Mouse (Mus musculus) myocyte (in vitro differentiated cells): ENCODE measurements around the gene Kin. TPM values are rescaled to one million over a fixed set of nuclear protein-coding genes. Genes with fewer than 3 reads are reported as not detected.

ENCODE experiments used
- H3K27me3 ChIP-seq: one replicate; pipeline ENCODE4 v1.6.1; 2011; ENCODE audit not compliant: control insufficient read depth, insufficient read depth, insufficient read length
- H3K36me3 ChIP-seq: one replicate; pipeline ENCODE4 v1.6.1; 2011; ENCODE audit not compliant: control insufficient read depth, insufficient read depth
- H3K4me2 ChIP-seq: one replicate; pipeline ENCODE4 v1.6.1; 2011; ENCODE audit warnings: low read depth, control low read depth
- H3K4me3 ChIP-seq: one replicate; pipeline ENCODE4 v1.5.1; 2011; ENCODE audit warnings: mild to moderate bottlenecking, control low read depth, moderate library complexity
- H3K79me2 ChIP-seq: one replicate; pipeline ENCODE4 v1.6.1; 2011; ENCODE audit not compliant: control insufficient read depth, insufficient read depth
- H3ac ChIP-seq: one replicate; pipeline ENCODE4 v1.6.1; 2011; ENCODE audit not compliant: control insufficient read depth, insufficient read length
- CEBPB ChIP-seq: IDR thresholded peaks from 2 replicates; pipeline ENCODE4 v1.6.1; 2011; ENCODE audit warnings: mild to moderate bottlenecking, moderate library complexity; ENCODE audit not compliant: poor library complexity, insufficient read depth, severe bottlenecking
- E2F4 ChIP-seq: IDR thresholded peaks from one replicate; pipeline ENCODE4 v1.6.1; 2011; ENCODE audit warnings: mild to moderate bottlenecking, control low read depth, moderate library complexity; ENCODE audit not compliant: insufficient read depth
- MAX ChIP-seq: IDR thresholded peaks from one replicate; pipeline ENCODE4 v1.6.1; 2011; ENCODE audit warnings: low read depth, mild to moderate bottlenecking, control low read depth
- MYOD1 ChIP-seq, 3 experiments: IDR thresholded peaks; one replicate each; pipeline ENCODE4 v1.6.1; 2011; ENCODE audit warnings: control low read depth in 2 of 3, low read depth in 2 of 3, mild to moderate bottlenecking in 2 of 3, moderate library complexity in 1 of 3; ENCODE audit not compliant: insufficient read length in 2 of 3, control insufficient read depth in 1 of 3
- MYOG ChIP-seq, 3 experiments: IDR thresholded peaks; one replicate each; pipeline ENCODE4 v1.6.1; 2011; ENCODE audit warnings: control low read depth in 2 of 3, low read depth in 2 of 3, mild to moderate bottlenecking in 2 of 3; ENCODE audit not compliant: insufficient read length in 2 of 3, control insufficient read depth in 1 of 3, insufficient read depth in 1 of 3
- POLR2A ChIP-seq: IDR thresholded peaks from one replicate; pipeline ENCODE4 v1.6.1; 2011; ENCODE audit warnings: low read depth, mild to moderate bottlenecking, control low read depth, moderate library complexity; ENCODE audit not compliant: insufficient read length
- POLR2AphosphoS2 ChIP-seq: IDR thresholded peaks from one replicate; pipeline ENCODE4 v1.6.1; 2011; ENCODE audit warnings: low read depth, control low read depth; ENCODE audit not compliant: insufficient read length
- REST ChIP-seq: IDR thresholded peaks from one replicate; pipeline ENCODE4 v1.6.1; 2011; ENCODE audit warnings: mild to moderate bottlenecking, control low read depth, moderate library complexity; ENCODE audit not compliant: insufficient read depth, insufficient read length
- SRF ChIP-seq: IDR thresholded peaks from one replicate; pipeline ENCODE4 v1.6.1; 2011; ENCODE audit warnings: low read depth; ENCODE audit not compliant: control insufficient read depth, insufficient read length
- TCF12 ChIP-seq: IDR thresholded peaks from one replicate; pipeline ENCODE4 v1.6.1; 2011; ENCODE audit warnings: mild to moderate bottlenecking, control low read depth; ENCODE audit not compliant: poor library complexity, insufficient read depth, severe bottlenecking
- TCF3 ChIP-seq: IDR thresholded peaks from one replicate; pipeline ENCODE4 v1.6.1; 2011; ENCODE audit warnings: low read depth, control low read depth; ENCODE audit not compliant: insufficient read length
- USF1 ChIP-seq: IDR thresholded peaks from one replicate; pipeline ENCODE4 v1.6.1; 2011; ENCODE audit warnings: low read depth, mild to moderate bottlenecking, control low read depth, moderate library complexity
- polyA plus RNA-seq: library from polyadenylated mRNA; unstranded; fragments of >200 nt; fragmentation: generic; extraction: Trizol; gene quantifications from one replicate; pipeline ENCODE4 v1.2.1, GENCODE M21; 2012; ENCODE audit warnings: missing spikeins

Gene Kin
- polyA plus RNA-seq, 1 experiment = 7.2 TPM

GRCm38 (mm10) chr2:10132128-10132527, 51.7 kb downstream of the Kin start:
- Histone ChIP-seq H3K27me3 (no peaks in the 10 kb centered on the region), H3K4me3 (no peak overlapping the region), H3K36me3 (no peaks in the 10 kb centered on the region), H3ac (no peak overlapping the region), H3K4me2 (no peak overlapping the region), H3K79me2 (no peaks in the 10 kb centered on the region)
- no peak for TF ChIP-seq SRF
- no peak for TF ChIP-seq POLR2A
- TF ChIP-seq USF1 = no peak
- no peak for TF ChIP-seq TCF12
- no peak for TF ChIP-seq REST

GRCm38 (mm10) chr2:10133941-10134340, 53.5 kb downstream of the Kin start:
- Histone ChIP-seq H3K27me3 (no peaks in the 10 kb centered on the region), H3K36me3 (no peaks in the 10 kb centered on the region), H3K79me2 (no peaks in the 10 kb centered on the region), H3K4me2 (no peak overlapping the region), H3K4me3 (no peak overlapping the region), H3ac (no peak overlapping the region)
- no peak for TF ChIP-seq E2F4
- TF ChIP-seq USF1 = no peak
- no peak for TF ChIP-seq TCF3
- no peak for TF ChIP-seq POLR2AphosphoS2
- TF ChIP-seq TCF12 = no peak
- no peak for TF ChIP-seq REST
- TF ChIP-seq CEBPB = no peak
- TF ChIP-seq MYOG (IDR thresholded peaks at IDR 0.05; ENCODE audit: control insufficient read depth in 1 of 3, insufficient read depth in 1 of 3, insufficient read length in 2 of 3, low read depth in 2 of 3) = no peak
- no peak for TF ChIP-seq MYOD1 (IDR thresholded peaks at IDR 0.05; ENCODE audit: control insufficient read depth in 1 of 3, insufficient read length in 2 of 3, low read depth in 2 of 3)
- no peak for TF ChIP-seq SRF
- TF ChIP-seq MAX = no peak
- no peak for TF ChIP-seq POLR2A

- Histone ChIP-seq H3K4me2 (no peak overlapping the region), H3K36me3 (no peaks in the 10 kb centered on the region), H3K27me3 (peaks cover 3% of the 10 kb centered on the region), H3K79me2 (no peaks in the 10 kb centered on the region), H3ac (no peak overlapping the region), H3K4me3 (no peak overlapping the region)
- TF ChIP-seq MYOG (IDR thresholded peaks at IDR 0.05; ENCODE audit: control insufficient read depth in 1 of 3, insufficient read depth in 1 of 3, insufficient read length in 2 of 3, low read depth in 2 of 3) = no peak
- TF ChIP-seq USF1 = no peak
- TF ChIP-seq E2F4 = no peak
- TF ChIP-seq MYOD1 (IDR thresholded peaks at IDR 0.05; ENCODE audit: control insufficient read depth in 1 of 3, insufficient read length in 2 of 3, low read depth in 2 of 3) = no peak
- TF ChIP-seq REST = no peak
- TF ChIP-seq POLR2AphosphoS2 = no peak
- TF ChIP-seq TCF12 = no peak
- no peak for TF ChIP-seq CEBPB
- no peak for TF ChIP-seq TCF3
- no peak for TF ChIP-seq POLR2A
- TF ChIP-seq MAX = no peak
Measured at GRCm38 (mm10) chr2:10137320-10137719, 56.9 kb downstream of the Kin start.

GRCm38 (mm10) chr2:10140456-10140855, 60.1 kb downstream of the Kin start:
- H3ac ChIP-seq = no peak overlapping the region
- TF ChIP-seq POLR2AphosphoS2 (no peak), REST (no peak), POLR2A (no peak), TCF3 (no peak), SRF (no peak), MYOD1 (IDR thresholded peaks at IDR 0.05; ENCODE audit: control insufficient read depth in 1 of 3, insufficient read length in 2 of 3, low read depth in 2 of 3) (no peak), E2F4 (no peak), CEBPB (no peak), MYOG (IDR thresholded peaks at IDR 0.05; ENCODE audit: control insufficient read depth in 1 of 3, insufficient read depth in 1 of 3, insufficient read length in 2 of 3, low read depth in 2 of 3) (no peak), MAX (no peak), TCF12 (no peak), USF1 (no peak)
- no peaks in the 10 kb centered on the region for H3K79me2 ChIP-seq
- no peak overlapping the region for H3K4me2 ChIP-seq
- H3K36me3 ChIP-seq = no peaks in the 10 kb centered on the region
- H3K27me3 ChIP-seq = peaks cover 5% of the 10 kb centered on the region
- H3K4me3 ChIP-seq = no peak overlapping the region

Other genes with a start within 250 kb of the Kin start
- gene 4930412O13Rik, start 199.3 kb upstream of the Kin start, polyA plus RNA-seq = not detected
- not detected for gene 9230102O04Rik, start 191.1 kb upstream of the Kin start, polyA plus RNA-seq
- gene Gata3, start 190.6 kb upstream of the Kin start, polyA plus RNA-seq = 3.7 TPM
- 6.6 TPM for gene Taf3, start 32.0 kb upstream of the Kin start, polyA plus RNA-seq
- gene Atp5c1, start 83 bp upstream of the Kin start, polyA plus RNA-seq = 593 TPM
- 0.02 TPM for gene Itih2, start 50.8 kb downstream of the Kin start, polyA plus RNA-seq
- not detected for gene Itih5, start 73.0 kb downstream of the Kin start, polyA plus RNA-seq